Mouse (Mus musculus): ENCODE data around the gene Trappc6b. TPM values are rescaled to one million over a fixed set of nuclear protein-coding genes. Genes with fewer than 3 reads are reported as not detected.
"Not testable (repeated sequence)": the region's sequence is repeated elsewhere in the genome, so short reads cannot be mapped to it uniquely, and the experiment has no call there.

The Trappc6b gene
- polyA plus RNA-seq, 1 experiment = 140 TPM

GRCm38 (mm10) chr12:59067095-59067494 is 5.8 kb upstream of the Trappc6b start:
- no peak for DNase-seq
- WGBS = 1% methylated on average over 40 of the region's 41 CpGs
- TF ChIP-seq CTCF (IDR thresholded peaks at IDR 0.05; ENCODE audit: borderline replicate concordance, insufficient read depth, low read depth, low read length) (no peak), POLR2A (IDR thresholded peaks at IDR 0.05; ENCODE audit: borderline replicate concordance, insufficient read depth, low read length) (no peak)
- peak overlapping the region; percentile 86 for H3K27ac ChIP-seq (ENCODE audit: insufficient read depth, low read length)
- peaks cover 5% of the 10 kb centered on the region; the same call in 1 of the 2 replicates for H3K4me1 ChIP-seq (ENCODE audit: control insufficient read depth, insufficient read depth, low read length)
- peak overlapping the region; percentile 94 for H3K4me3 ChIP-seq (replicated peaks; ENCODE audit: insufficient read depth, low read depth, low read length)
- no peaks in the 10 kb centered on the region for H3K27me3 ChIP-seq (ENCODE audit: control insufficient read depth, insufficient read depth, low read length)

- Histone ChIP-seq H3K27ac (ENCODE audit: insufficient read depth, low read length) (peak within 1 kb of the TSS; percentile 97), H3K4me1 (ENCODE audit: control insufficient read depth, insufficient read depth, low read length) (peaks cover 5% of the 10 kb centered on the region; the same call in 1 of the 2 replicates), H3K4me3 (replicated peaks; ENCODE audit: insufficient read depth, low read depth, low read length) (peak within 1 kb of the TSS; percentile 94), H3K27me3 (ENCODE audit: control insufficient read depth, insufficient read depth, low read length) (no peaks in the 10 kb centered on the region)
- TF ChIP-seq CTCF (IDR thresholded peaks at IDR 0.05; ENCODE audit: borderline replicate concordance, insufficient read depth, low read depth, low read length) (no peak), POLR2A (IDR thresholded peaks at IDR 0.05; ENCODE audit: borderline replicate concordance, insufficient read depth, low read length) (peak; percentile 98)
- peak; percentile 97 to 99 for DNase-seq
- WGBS = under 1% methylated on average over 43 of the region's 43 CpGs
These were observed 5.3 kb upstream of the Trappc6b start, which contains the start of gene Pnn for GRCm38 (mm10) chr12:59066448-59067077. Gene Pnn (plus strand): TSS chr12:59066884.

GRCm38 (mm10) chr12:59065776-59066175 is 4.5 kb upstream of the Trappc6b start:
- Histone ChIP-seq H3K4me1 (ENCODE audit: control insufficient read depth, insufficient read depth, low read length) (peaks cover 5% of the 10 kb centered on the region; the same call in 1 of the 2 replicates), H3K27me3 (ENCODE audit: control insufficient read depth, insufficient read depth, low read length) (no peaks in the 10 kb centered on the region), H3K27ac (ENCODE audit: insufficient read depth, low read length) (no peak overlapping the region), H3K4me3 (replicated peaks; ENCODE audit: insufficient read depth, low read depth, low read length) (peak overlapping the region; percentile 84)
- TF ChIP-seq POLR2A (IDR thresholded peaks at IDR 0.05; ENCODE audit: borderline replicate concordance, insufficient read depth, low read length) = no peak
- TF ChIP-seq CTCF (IDR thresholded peaks at IDR 0.05; ENCODE audit: borderline replicate concordance, insufficient read depth, low read depth, low read length) = no peak
- DNase-seq = no peak
- WGBS = 73% methylated on average over 3 of the region's 3 CpGs

GRCm38 (mm10) chr12:59064837-59065236 is 3.6 kb upstream of the Trappc6b start:
- Histone ChIP-seq H3K4me1 (ENCODE audit: control insufficient read depth, insufficient read depth, low read length) (peaks cover 5% of the 10 kb centered on the region; the same call in 1 of the 2 replicates), H3K27ac (ENCODE audit: insufficient read depth, low read length) (no peak overlapping the region), H3K4me3 (replicated peaks; ENCODE audit: insufficient read depth, low read depth, low read length) (no peak overlapping the region), H3K27me3 (ENCODE audit: control insufficient read depth, insufficient read depth, low read length) (no peaks in the 10 kb centered on the region)
- WGBS = 86% methylated on average over 8 of the region's 8 CpGs
- DNase-seq = no peak
- TF ChIP-seq CTCF (IDR thresholded peaks at IDR 0.05; ENCODE audit: borderline replicate concordance, insufficient read depth, low read depth, low read length) (no peak), POLR2A (IDR thresholded peaks at IDR 0.05; ENCODE audit: borderline replicate concordance, insufficient read depth, low read length) (no peak)

GRCm38 (mm10) chr12:59060322-59060721 is 950 bp downstream of the Trappc6b start:
- Histone ChIP-seq H3K27me3 (ENCODE audit: control insufficient read depth, insufficient read depth, low read length) (no peaks in the 10 kb centered on the region), H3K4me1 (ENCODE audit: control insufficient read depth, insufficient read depth, low read length) (peaks cover 3% of the 10 kb centered on the region; the same call in 1 of the 2 replicates), H3K4me3 (replicated peaks; ENCODE audit: insufficient read depth, low read depth, low read length) (peak overlapping the region; percentile 95), H3K27ac (ENCODE audit: insufficient read depth, low read length) (peak overlapping the region; percentile 95; the same call in 1 of the 2 replicates)
- 17% methylated on average over 4 of the region's 4 CpGs for WGBS
- DNase-seq = no peak
- TF ChIP-seq POLR2A (IDR thresholded peaks at IDR 0.05; ENCODE audit: borderline replicate concordance, insufficient read depth, low read length) (no peak), CTCF (IDR thresholded peaks at IDR 0.05; ENCODE audit: borderline replicate concordance, insufficient read depth, low read depth, low read length) (no peak)

GRCm38 (mm10) chr12:59058242-59058641 is 3.0 kb downstream of the Trappc6b start:
- not testable (repeated sequence) for H3K4me3 ChIP-seq (replicated peaks; ENCODE audit: insufficient read depth, low read depth, low read length)

GRCm38 (mm10) chr12:59056222-59056621 is 5.0 kb downstream of the Trappc6b start:
- no peak overlapping the region for H3K27ac ChIP-seq (ENCODE audit: insufficient read depth, low read length)
- TF ChIP-seq POLR2A (IDR thresholded peaks at IDR 0.05; ENCODE audit: borderline replicate concordance, insufficient read depth, low read length) = no peak
- no peak for TF ChIP-seq CTCF (IDR thresholded peaks at IDR 0.05; ENCODE audit: borderline replicate concordance, insufficient read depth, low read depth, low read length)
- H3K27me3 ChIP-seq (ENCODE audit: control insufficient read depth, insufficient read depth, low read length) = no peaks in the 10 kb centered on the region
- 98% methylated on average over 11 of the region's 11 CpGs for WGBS
- no peak overlapping the region for H3K4me3 ChIP-seq (replicated peaks; ENCODE audit: insufficient read depth, low read depth, low read length)
- H3K4me1 ChIP-seq (ENCODE audit: control insufficient read depth, insufficient read depth, low read length) = peaks cover 6% of the 10 kb centered on the region
- no peak for DNase-seq

More at GRCm38 (mm10) chr12:59058242-59058641, 3.0 kb downstream of the Trappc6b start:
- H3K4me1 ChIP-seq (ENCODE audit: control insufficient read depth, insufficient read depth, low read length); H3K27ac ChIP-seq (ENCODE audit: insufficient read depth, low read length); H3K27me3 ChIP-seq (ENCODE audit: control insufficient read depth, insufficient read depth, low read length); DNase-seq: not testable (repeated sequence)
- WGBS = 80% methylated on average over 5 of the region's 5 CpGs

- Histone ChIP-seq H3K4me1 (ENCODE audit: control insufficient read depth, insufficient read depth, low read length) (peaks cover 6% of the 10 kb centered on the region), H3K4me3 (replicated peaks; ENCODE audit: insufficient read depth, low read depth, low read length) (no peak overlapping the region), H3K27me3 (ENCODE audit: control insufficient read depth, insufficient read depth, low read length) (no peaks in the 10 kb centered on the region), H3K27ac (ENCODE audit: insufficient read depth, low read length) (no peak overlapping the region)
- TF ChIP-seq CTCF (IDR thresholded peaks at IDR 0.05; ENCODE audit: borderline replicate concordance, insufficient read depth, low read depth, low read length) = no peak
- no peak for TF ChIP-seq POLR2A (IDR thresholded peaks at IDR 0.05; ENCODE audit: borderline replicate concordance, insufficient read depth, low read length)
- DNase-seq = no peak
- WGBS = 89% methylated on average over 4 of the region's 4 CpGs
These were observed 5.9 kb downstream of the Trappc6b start for GRCm38 (mm10) chr12:59055196-59055850.

Measured in cerebellum, adult 2 months (tissue).